Mouse (Mus musculus): ENCODE measurements around the gene Mrpl43.

GRCm38 (mm10) chr19:44965978-44966377, 40.3 kb downstream of the Mrpl43 start:
- TF ChIP-seq POLR2A (IDR thresholded peaks at IDR 0.05; ENCODE audit: extremely low read depth, insufficient read depth, low read length): no peak
- no peak for TF ChIP-seq CTCF (IDR thresholded peaks at IDR 0.05; ENCODE audit: extremely low read depth, insufficient read depth, low read length)
